Mouse (Mus musculus): ENCODE data around the gene Ntn5. TPM values are rescaled to one million over a fixed set of nuclear protein-coding genes. Genes with fewer than 3 reads are reported as not detected.

The Ntn5 gene
- total and polyA plus RNA-seq, 2 experiments from 2014 or later, result 0.80 to 0.94 TPM

DNA sequence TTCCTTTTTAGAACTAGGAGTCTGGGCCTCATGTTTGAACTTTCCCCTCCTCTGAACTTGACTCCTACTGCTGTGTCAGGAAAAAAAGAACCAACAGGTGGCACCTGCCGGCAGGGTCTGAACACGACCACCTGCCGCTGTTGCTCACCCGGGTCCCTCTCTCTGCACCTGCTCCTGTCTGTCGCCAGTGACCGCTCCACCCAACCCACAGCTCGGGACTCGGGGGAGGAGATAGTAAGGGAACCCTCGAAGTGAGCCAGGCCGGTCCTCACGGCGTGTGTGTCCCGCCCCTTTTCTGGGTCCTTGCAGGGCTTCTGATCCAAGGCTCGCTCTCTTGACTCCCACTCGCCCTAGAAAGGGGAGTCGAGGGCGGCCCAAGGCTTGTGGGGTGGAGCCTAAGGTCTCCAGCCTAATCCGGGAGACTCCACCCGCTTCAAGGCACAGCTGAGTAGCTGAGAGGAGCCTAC, 44.2 kb upstream of the Ntn5 start, which contains the start of gene Mamstr:
TSS of gene Mamstr (plus strand) at position 417 of the 467 bp plus-strand sequence.
- Histone ChIP-seq H3K27me3 (ENCODE audit: insufficient read depth, low read length) (no peaks in the 10 kb centered on the region), H3K4me3 (ENCODE audit: low read length) (no peak within 1 kb of the TSS), H3K4me1 (ENCODE audit: insufficient read depth, low read length) (peaks cover 22% of the 10 kb centered on the region; the same call in 1 of the 2 replicates), H3K9ac (replicated peaks; ENCODE audit: low read length) (no peak within 1 kb of the TSS), H3K27ac (no peak within 1 kb of the TSS), H3K4me2 (ENCODE audit: low read depth, low read length) (no peak within 1 kb of the TSS), H3K36me3 (ENCODE audit: insufficient read depth, low read length) (no peaks in the 10 kb centered on the region), H3K9me3 (ENCODE audit: low read length) (no peaks in the 10 kb centered on the region)
- no peak for DNase-seq (ENCODE audit: low spot score)
- TF ChIP-seq CTCF (IDR thresholded peaks at IDR 0.05; ENCODE audit: low read depth), result no peak
- WGBS, result 27% methylated on average over 19 of the region's 19 CpGs
- no peak for ATAC-seq

DNA sequence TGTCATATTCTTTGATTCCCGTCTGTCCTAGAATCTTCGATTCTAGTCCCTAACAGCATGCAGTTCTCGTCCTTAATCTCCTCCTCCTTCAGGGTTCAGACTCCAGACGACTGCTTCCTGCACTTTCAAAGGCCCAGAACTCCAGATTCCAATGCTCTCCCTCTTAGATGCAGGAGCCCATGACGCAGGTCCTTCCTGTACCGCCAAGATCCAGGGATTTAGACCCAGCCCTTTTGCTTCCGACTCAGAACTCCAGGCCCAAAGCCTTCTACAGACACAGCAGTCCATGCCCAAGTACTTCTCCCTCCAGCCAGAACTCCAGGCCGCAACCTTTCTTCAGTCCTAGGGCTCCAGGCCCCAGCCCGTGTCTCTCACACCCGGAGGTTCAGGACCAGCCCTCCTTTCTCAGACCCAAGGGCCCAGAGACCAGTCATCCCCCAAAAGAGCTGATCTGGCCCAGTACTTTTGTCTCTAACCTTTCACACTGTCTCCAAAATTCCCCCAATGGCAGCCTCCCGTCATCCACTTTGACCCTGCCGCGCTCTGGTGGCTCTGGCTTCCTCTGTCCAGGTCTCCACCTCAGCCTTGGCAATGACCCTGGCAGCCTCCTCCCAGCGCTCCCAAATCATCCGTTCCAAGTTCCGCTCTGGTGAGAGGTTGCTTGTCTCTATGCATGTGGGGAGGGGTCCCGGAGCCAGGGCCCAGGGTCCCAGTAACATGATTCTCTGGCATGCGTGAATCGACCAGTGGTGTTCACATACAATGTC, 43.4 kb upstream of the Ntn5 start:
- H3K9ac ChIP-seq (replicated peaks; ENCODE audit: low read length), result no peak overlapping the region
- H3K4me2 ChIP-seq (ENCODE audit: low read depth, low read length), result no peak overlapping the region
- no peak for DNase-seq (ENCODE audit: low spot score)
- no peaks in the 10 kb centered on the region for H3K9me3 ChIP-seq (ENCODE audit: low read length)
- H3K4me3 ChIP-seq (ENCODE audit: low read length), result no peak overlapping the region
- WGBS, result 72% methylated on average over 19 of the region's 19 CpGs
- TF ChIP-seq CTCF (IDR thresholded peaks at IDR 0.05; ENCODE audit: low read depth), result no peak
- no peaks in the 10 kb centered on the region for H3K27me3 ChIP-seq (ENCODE audit: insufficient read depth, low read length)
- no peak overlapping the region for H3K27ac ChIP-seq
- ATAC-seq, result no peak
- H3K4me1 ChIP-seq (ENCODE audit: insufficient read depth, low read length), result peaks cover 22% of the 10 kb centered on the region; the same call in 1 of the 2 replicates
- H3K36me3 ChIP-seq (ENCODE audit: insufficient read depth, low read length), result no peaks in the 10 kb centered on the region

GRCm38 (mm10) chr7:45641391-45642040, 42.3 kb upstream of the Ntn5 start:
- H3K36me3 ChIP-seq (ENCODE audit: insufficient read depth, low read length), result no peaks in the 10 kb centered on the region
- H3K4me2 ChIP-seq (ENCODE audit: low read depth, low read length), result peak overlapping the region; percentile 78; the same call in 1 of the 2 replicates
- no peak for TF ChIP-seq CTCF (IDR thresholded peaks at IDR 0.05; ENCODE audit: low read depth)
- 0 out of 2 replicates have a peak overlapping the region, but pooled peaks have one; percentile 4 for H3K4me3 ChIP-seq (ENCODE audit: low read length)
- peaks cover 22% of the 10 kb centered on the region; the same call in 1 of the 2 replicates for H3K4me1 ChIP-seq (ENCODE audit: insufficient read depth, low read length)
- WGBS, result 42% methylated on average over 17 of the region's 17 CpGs
- ATAC-seq, result no peak
- peak overlapping the region; percentile 1; the same call in 1 of the 2 replicates for H3K27ac ChIP-seq
- H3K9me3 ChIP-seq (ENCODE audit: low read length), result no peaks in the 10 kb centered on the region
- no peak overlapping the region for H3K9ac ChIP-seq (replicated peaks; ENCODE audit: low read length)
- no peaks in the 10 kb centered on the region for H3K27me3 ChIP-seq (ENCODE audit: insufficient read depth, low read length)
- peak; percentile 63 for DNase-seq (ENCODE audit: low spot score)

- Histone ChIP-seq H3K4me2 (ENCODE audit: low read depth, low read length) (peak overlapping the region; percentile 78; the same call in 1 of the 2 replicates), H3K36me3 (ENCODE audit: insufficient read depth, low read length) (no peaks in the 10 kb centered on the region), H3K27ac (peak overlapping the region; percentile 1; the same call in 1 of the 2 replicates), H3K9ac (replicated peaks; ENCODE audit: low read length) (no peak overlapping the region), H3K9me3 (ENCODE audit: low read length) (no peaks in the 10 kb centered on the region), H3K4me1 (ENCODE audit: insufficient read depth, low read length) (peaks cover 22% of the 10 kb centered on the region; the same call in 1 of the 2 replicates), H3K27me3 (ENCODE audit: insufficient read depth, low read length) (no peaks in the 10 kb centered on the region), H3K4me3 (ENCODE audit: low read length) (no peak overlapping the region)
- 73% methylated on average over 5 of the region's 5 CpGs for WGBS
- ATAC-seq, result no peak
- no peak for DNase-seq (ENCODE audit: low spot score)
- TF ChIP-seq CTCF (IDR thresholded peaks at IDR 0.05; ENCODE audit: low read depth), result no peak
Observed at GRCm38 (mm10) chr7:45642083-45642482, 41.7 kb upstream of the Ntn5 start.

DNA sequence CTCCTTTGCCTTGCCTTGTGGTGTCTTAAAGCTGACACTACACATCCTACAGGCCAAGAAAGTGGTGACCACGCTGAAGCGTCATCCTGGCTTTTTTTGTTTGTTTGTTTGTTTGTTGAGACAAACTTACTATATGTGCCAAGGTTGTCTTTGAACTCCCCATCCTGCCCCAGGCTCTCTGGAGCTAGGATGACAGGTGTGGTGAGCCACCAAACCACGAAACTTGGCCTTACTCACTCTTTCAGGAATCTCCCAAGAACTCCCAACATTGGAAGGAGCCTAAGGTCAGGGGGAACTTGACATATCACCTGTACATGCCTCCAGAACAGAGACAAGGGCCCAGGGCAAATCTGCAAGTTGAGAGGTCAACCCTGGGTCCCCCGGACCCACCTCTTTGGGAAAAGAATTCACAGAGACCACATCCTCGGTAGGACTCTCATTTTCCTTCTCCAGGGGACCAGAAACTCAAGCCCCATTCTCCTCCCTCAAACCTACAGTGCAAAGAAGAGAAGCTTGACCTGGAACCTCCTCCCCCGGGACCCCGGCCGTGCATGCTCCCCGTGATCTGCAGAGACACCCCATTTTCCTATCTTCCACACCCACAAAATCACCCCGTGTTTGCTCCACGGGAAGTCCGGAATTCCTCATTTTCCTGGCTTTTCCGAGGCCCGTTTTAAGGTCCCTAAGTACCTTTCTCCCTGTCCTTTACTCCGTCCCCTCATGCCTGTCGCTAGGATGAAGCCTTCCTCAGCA, 41.1 kb upstream of the Ntn5 start:
- no peak for DNase-seq (ENCODE audit: low spot score)
- TF ChIP-seq CTCF (IDR thresholded peaks at IDR 0.05; ENCODE audit: low read depth), result no peak
- H3K9ac ChIP-seq (replicated peaks; ENCODE audit: low read length), result peak overlapping the region; percentile 67
- H3K4me2 ChIP-seq (ENCODE audit: low read depth, low read length), result peak overlapping the region; percentile 78
- H3K4me1 ChIP-seq (ENCODE audit: insufficient read depth, low read length), result peaks cover 22% of the 10 kb centered on the region; the same call in 1 of the 2 replicates
- WGBS, result 35% methylated on average over 16 of the region's 16 CpGs
- peak overlapping the region; percentile 87 for H3K27ac ChIP-seq
- no peaks in the 10 kb centered on the region for H3K27me3 ChIP-seq (ENCODE audit: insufficient read depth, low read length)
- ATAC-seq, result no peak
- H3K4me3 ChIP-seq (ENCODE audit: low read length), result peak overlapping the region; percentile 36
- no peaks in the 10 kb centered on the region for H3K36me3 ChIP-seq (ENCODE audit: insufficient read depth, low read length)
- H3K9me3 ChIP-seq (ENCODE audit: low read length), result no peaks in the 10 kb centered on the region

Data from hindbrain, postnatal 0 days (tissue).